Mouse (Mus musculus) C3H10T1/2 (cell line): ENCODE measurements around the gene Sh3d21. TPM values are rescaled to one million over a fixed set of nuclear protein-coding genes. Genes with fewer than 3 reads are reported as not detected.

Experiments used
- polyA plus RNA-seq, 2 experiments: library from polyadenylated mRNA; unstranded; fragments of >200 nt; fragmentation: generic; extraction: Trizol; gene quantifications; one replicate each; pipeline ENCODE4 v1.2.1; 2012; ENCODE audit warnings: missing spikeins in 2 of 2

Sh3d21 gene
- under 1 TPM; 0.09 to 0.22 TPM for polyA plus RNA-seq

DNA sequence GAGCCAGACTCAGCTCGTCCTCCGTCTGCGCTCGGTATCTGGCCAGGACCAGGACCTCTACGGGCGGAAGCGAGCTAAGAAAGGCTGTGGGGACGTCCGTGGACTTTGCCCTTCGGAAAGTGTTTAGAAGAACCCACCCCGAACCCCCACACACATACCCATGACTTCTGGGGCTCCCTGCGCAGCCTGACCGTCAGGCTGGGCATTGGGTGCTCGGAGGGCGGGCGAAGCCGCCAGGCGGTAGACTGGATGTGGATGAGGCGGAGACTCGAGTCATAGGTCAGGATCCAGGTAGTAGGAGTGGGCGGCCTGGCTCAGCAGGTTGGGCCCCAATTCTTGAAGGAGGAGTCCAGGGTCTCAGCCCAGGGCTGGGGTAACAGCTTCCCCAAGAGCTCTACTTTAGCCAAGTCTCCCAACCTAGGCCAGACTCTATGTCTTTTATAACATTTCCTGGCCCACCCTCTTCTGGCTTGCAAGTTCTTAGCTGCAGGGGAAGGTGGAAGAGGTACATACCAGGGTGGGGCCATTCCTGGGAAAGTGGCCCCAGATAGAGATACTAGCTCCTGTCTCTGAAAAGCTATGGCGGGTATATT, at the start of gene Sh3d21:
Sh3d21 (minus strand) TSS at position 425 of the 593 bp plus-strand sequence.

DNA sequence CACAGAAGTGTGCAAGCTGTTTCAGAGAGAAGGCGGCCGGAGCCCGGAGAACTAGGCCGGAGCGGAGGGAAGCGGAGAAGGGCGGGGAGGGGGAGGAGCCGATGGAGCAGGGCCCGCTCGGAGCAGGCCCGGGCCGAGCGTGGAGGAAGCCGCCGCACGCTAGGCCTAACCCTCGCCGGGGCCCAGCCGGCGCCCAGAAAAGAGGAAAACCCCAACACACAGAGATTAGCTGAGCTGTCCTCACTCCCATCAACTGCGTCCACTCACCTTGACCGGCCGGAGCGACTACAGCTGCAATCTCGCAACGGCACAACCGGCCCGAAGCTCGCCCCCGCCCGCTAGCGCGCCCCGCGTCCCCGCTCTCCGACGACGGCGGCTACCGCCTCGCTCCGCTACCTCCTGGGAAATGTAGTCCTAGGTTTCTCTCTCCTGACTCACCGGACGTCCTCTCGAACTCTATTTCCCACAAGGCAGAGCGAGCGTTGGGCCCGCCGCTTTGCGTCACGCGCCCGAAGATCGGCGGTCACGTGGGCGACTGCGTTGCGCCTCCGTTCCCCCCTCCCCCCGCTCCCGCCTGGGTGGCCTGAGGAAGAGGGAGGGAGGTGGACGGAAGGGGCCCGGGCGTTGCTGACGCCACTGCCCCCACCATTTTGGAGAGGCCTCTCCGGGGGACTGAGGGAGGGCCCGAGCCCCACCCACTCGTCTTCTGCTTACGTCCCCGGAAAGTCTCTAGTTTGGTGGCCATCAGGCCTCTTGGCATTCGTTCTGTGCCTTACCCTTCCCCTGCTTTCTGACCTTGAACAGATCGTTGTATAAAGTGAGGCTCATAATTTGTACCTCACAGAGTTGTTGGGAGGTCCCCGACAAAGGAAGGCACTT, 39.3 kb upstream of the Sh3d21 start, which contains the start of gene Thrap3:
Thrap3 (minus strand) TSS at position 458 of the 879 bp plus-strand sequence.

GRCm38 (mm10) chr4:126147533-126148160, 15.6 kb downstream of the Sh3d21 start, which contains the start of gene Eva1b:
Eva1b (plus strand) TSS chr4:126147744.

GRCm38 (mm10) chr4:126103590-126104068, 59.7 kb downstream of the Sh3d21 start, which contains the start of gene Stk40:
Stk40 (plus strand) TSS chr4:126103957.

Other genes with a start within 250 kb of the Sh3d21 start
- not detected for gene Csf3r, start 138.9 kb downstream of the Sh3d21 start, polyA plus RNA-seq
- 100 to 1,000 TPM in 1 of 2 experiments, 10 to 100 TPM in 1; 71.9 to 114 TPM for gene Mrps15, start 116.6 kb downstream of the Sh3d21 start, polyA plus RNA-seq
- gene Oscp1, start 104.9 kb downstream of the Sh3d21 start, polyA plus RNA-seq: 10 to 100 TPM; 26.3 to 36.2 TPM
- 10 to 100 TPM; 33.7 to 54.4 TPM for gene Lsm10, start 66.9 kb downstream of the Sh3d21 start, polyA plus RNA-seq
- gene Stk40, start 59.5 kb downstream of the Sh3d21 start, polyA plus RNA-seq: 1 to 10 TPM; 2.4 to 8.0 TPM
- under 1 TPM; 0.04 to 0.39 TPM for gene Eva1b, start 15.7 kb downstream of the Sh3d21 start, polyA plus RNA-seq
- 10 to 100 TPM; 11.5 to 69.4 TPM for gene Thrap3, start 39.3 kb upstream of the Sh3d21 start, polyA plus RNA-seq
- 100 to 1,000 TPM in 1 of 2 experiments, 10 to 100 TPM in 1; 63.4 to 111 TPM for gene Map7d1, start 92.9 kb upstream of the Sh3d21 start, polyA plus RNA-seq
- 100 to 1,000 TPM in 1 of 2 experiments, 10 to 100 TPM in 1; 66.0 to 113 TPM for gene Trappc3, start 98.8 kb upstream of the Sh3d21 start, polyA plus RNA-seq
- gene Col8a2, start 123.3 kb upstream of the Sh3d21 start, polyA plus RNA-seq: 10 to 100 TPM in 1 of 2 experiments, under 1 TPM in 1; 0.14 to 10.3 TPM
- 10 to 100 TPM; 42.8 to 50.0 TPM for gene Adprhl2, start 158.2 kb upstream of the Sh3d21 start, polyA plus RNA-seq
- 1 to 10 TPM in 1 of 2 experiments, under 1 TPM in 1; 0.25 to 1.0 TPM for gene Tekt2, start 162.2 kb upstream of the Sh3d21 start, polyA plus RNA-seq